Mouse (Mus musculus) urinary bladder, postnatal 10 days (tissue): ENCODE results near the gene H2-M10.2.
"Not testable (repeated sequence)": the region's sequence is repeated elsewhere in the genome, so short reads cannot be mapped to it uniquely, and the experiment has no call there.

Experiments used
- DNase-seq: peaks from one replicate; pipeline ENCODE4 v3.0.0; 2022; ENCODE audit warnings: low spot score

The H2-M10.2 gene

GRCm38 (mm10) chr17:36252250-36252876 is 33.9 kb downstream of the H2-M10.2 start:
- DNase-seq: no peak

GRCm38 (mm10) chr17:36248886-36249285 is 37.4 kb downstream of the H2-M10.2 start:
- no peak for DNase-seq

GRCm38 (mm10) chr17:36245741-36246140 is 40.5 kb downstream of the H2-M10.2 start:
- DNase-seq: no peak

- DNase-seq: no peak
Measured at GRCm38 (mm10) chr17:36244031-36244430, 42.3 kb downstream of the H2-M10.2 start.

GRCm38 (mm10) chr17:36240637-36241213 is 45.6 kb downstream of the H2-M10.2 start:
- DNase-seq: no peak

GRCm38 (mm10) chr17:36237321-36237921 is 48.9 kb downstream of the H2-M10.2 start:
- DNase-seq: no peak

- DNase-seq: not testable (repeated sequence)
Measured at GRCm38 (mm10) chr17:36235300-36235699, 51.0 kb downstream of the H2-M10.2 start.
